Mouse (Mus musculus): ENCODE results near the gene Sh3pxd2a.
A peak's percentile ranks its signal among the peaks of the same experiment; 100 is the strongest.

Sh3pxd2a gene

DNA sequence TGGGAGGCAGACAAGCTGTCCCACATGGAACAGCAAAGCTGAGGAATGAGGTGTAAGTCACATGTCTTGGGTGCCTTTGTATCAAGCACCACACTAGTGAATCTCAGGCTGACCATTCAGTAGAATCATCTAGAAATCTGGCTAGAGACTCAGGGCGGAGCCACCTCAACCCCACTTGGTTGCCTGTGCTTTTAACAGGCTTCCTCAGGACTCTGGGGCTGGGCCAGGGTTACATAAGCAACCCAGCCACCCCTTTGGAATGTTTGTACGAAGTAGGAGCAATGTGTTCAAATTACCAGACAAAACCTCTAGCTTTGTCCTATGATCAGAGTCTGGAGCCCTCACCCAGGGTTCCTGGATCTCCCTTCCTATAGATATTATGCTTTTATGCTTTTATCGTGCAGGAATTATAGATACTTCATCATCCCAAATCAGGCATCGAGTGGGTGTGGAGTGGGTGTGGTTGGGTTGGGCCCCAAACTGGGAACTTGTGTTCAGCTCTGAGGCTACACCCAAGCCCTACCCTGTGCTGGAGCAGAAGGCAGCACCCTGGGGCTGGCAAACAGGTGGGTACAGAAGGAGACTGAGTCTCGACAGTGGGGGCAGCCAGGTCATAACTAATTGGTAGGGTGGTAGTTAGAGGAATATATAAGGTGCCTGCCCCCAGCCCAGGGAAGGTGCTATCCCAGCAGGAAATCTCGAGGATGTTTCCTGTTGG is 118.2 kb downstream of the Sh3pxd2a start:
- Histone ChIP-seq H3K9me3 (ENCODE audit: low read length) (no peaks in the 10 kb centered on the region), H3K27me3 (ENCODE audit: insufficient read depth, low read length) (peaks cover 36% of the 10 kb centered on the region), H3K4me3 (replicated peaks; ENCODE audit: low read length) (no peak overlapping the region), H3K4me1 (replicated peaks; ENCODE audit: low read depth, low read length) (peaks cover 84% of the 10 kb centered on the region), H3K36me3 (ENCODE audit: insufficient read depth, low read length) (no peaks in the 10 kb centered on the region)
- TF ChIP-seq CTCF (conservative IDR thresholded peaks at IDR 0.05; ENCODE audit: low read length) (no peak), NANOG (IDR thresholded peaks at IDR 0.05; ENCODE audit: borderline replicate concordance, low read length) (no peak), POU5F1 (IDR thresholded peaks at IDR 0.05; ENCODE audit: borderline replicate concordance, low read length) (no peak)

DNA sequence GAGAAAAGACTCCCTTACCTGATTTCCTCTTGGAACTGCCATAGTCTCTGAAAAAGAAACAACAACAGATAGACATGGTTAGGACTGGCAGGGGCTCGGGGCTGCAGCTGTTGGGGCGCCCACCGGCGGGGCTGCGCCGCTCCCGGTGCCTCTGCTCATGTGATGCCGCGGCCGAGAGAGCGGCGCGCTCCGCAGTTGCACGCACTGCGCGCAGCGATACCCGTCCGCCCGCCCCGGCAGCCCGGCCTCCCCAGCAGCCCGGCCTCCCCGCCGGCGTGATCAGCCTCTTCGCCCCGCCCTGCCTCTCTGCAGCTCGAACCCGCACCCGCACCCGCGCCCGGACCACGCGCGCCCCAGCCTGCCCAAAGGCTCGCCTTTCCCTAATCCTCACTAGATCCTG is 120.8 kb downstream of the Sh3pxd2a start:
- Histone ChIP-seq H3K9me3 (ENCODE audit: low read length) (no peaks in the 10 kb centered on the region), H3K4me1 (replicated peaks; ENCODE audit: low read depth, low read length) (peaks cover 84% of the 10 kb centered on the region), H3K36me3 (ENCODE audit: insufficient read depth, low read length) (no peaks in the 10 kb centered on the region), H3K27me3 (ENCODE audit: insufficient read depth, low read length) (peaks cover 52% of the 10 kb centered on the region), H3K4me3 (replicated peaks; ENCODE audit: low read length) (peak overlapping the region; percentile 76)
- TF ChIP-seq POU5F1 (IDR thresholded peaks at IDR 0.05; ENCODE audit: borderline replicate concordance, low read length) (no peak), NANOG (IDR thresholded peaks at IDR 0.05; ENCODE audit: borderline replicate concordance, low read length) (no peak), CTCF (conservative IDR thresholded peaks at IDR 0.05; ENCODE audit: low read length) (no peak)

DNA sequence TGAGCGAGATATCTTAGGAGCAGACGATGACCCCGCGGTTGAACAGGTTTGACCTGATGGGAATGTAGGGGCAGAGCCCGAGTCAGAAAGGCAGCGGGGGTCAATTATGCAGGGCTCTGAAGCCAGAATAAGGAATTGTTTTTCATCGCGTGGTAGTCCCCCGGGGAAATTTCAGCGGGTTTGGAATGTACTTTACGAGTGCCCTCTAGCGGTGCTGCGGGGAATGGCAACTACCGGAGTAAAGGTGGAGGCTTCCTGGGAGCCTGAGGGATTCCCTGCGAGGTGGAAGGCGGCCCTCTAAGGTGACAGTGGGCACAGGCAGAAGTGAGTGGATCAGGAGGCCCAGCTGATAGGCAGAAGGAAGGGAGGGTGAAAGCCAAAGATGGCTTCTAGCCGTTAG is 125.0 kb downstream of the Sh3pxd2a start:
- Histone ChIP-seq H3K36me3 (ENCODE audit: insufficient read depth, low read length) (no peaks in the 10 kb centered on the region), H3K4me1 (replicated peaks; ENCODE audit: low read depth, low read length) (peaks cover 77% of the 10 kb centered on the region), H3K9me3 (ENCODE audit: low read length) (no peaks in the 10 kb centered on the region), H3K27me3 (ENCODE audit: insufficient read depth, low read length) (peaks cover 50% of the 10 kb centered on the region), H3K4me3 (replicated peaks; ENCODE audit: low read length) (peak overlapping the region; percentile 57)
- no peak for TF ChIP-seq NANOG (IDR thresholded peaks at IDR 0.05; ENCODE audit: borderline replicate concordance, low read length)
- TF ChIP-seq CTCF (conservative IDR thresholded peaks at IDR 0.05; ENCODE audit: low read length) = peak; percentile 99

DNA sequence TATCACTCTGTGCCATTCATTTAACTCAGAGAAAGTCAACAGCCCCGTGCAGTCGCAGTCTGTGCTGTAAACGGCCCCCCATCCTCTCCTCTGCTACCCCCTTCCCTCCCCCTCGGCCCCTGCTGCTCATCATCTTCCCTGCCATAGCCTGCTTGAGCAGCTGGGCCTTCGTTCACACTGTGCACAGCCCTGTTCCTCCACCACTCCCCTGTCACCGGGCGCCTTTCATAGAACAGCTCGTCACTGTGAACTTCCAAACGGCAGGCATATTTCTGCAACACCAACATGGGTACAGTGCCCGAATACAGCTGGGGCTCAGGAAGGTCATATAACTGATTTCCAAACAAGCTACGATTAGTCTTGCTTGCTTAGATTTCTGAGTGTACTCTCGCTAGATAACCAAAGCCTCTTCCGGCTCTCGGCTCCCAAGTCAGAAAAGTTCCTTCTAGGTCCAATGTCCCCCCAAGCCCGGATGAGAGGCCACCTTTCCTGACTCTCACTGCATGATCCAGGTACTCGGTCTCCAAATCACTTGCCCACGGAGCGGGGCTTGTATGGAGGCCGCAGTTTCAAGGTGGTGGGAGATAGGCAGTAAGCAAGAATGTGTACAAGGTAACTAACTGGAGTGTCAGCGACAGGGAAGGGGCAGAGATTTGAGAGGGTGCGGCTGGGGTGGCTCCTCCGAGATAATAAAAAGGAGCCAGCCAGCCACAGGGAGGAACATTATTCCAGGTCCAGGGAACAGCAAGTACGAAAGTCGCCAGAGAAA is 125.6 kb downstream of the Sh3pxd2a start:
- Histone ChIP-seq H3K27me3 (ENCODE audit: insufficient read depth, low read length) (peaks cover 44% of the 10 kb centered on the region), H3K4me1 (replicated peaks; ENCODE audit: low read depth, low read length) (peaks cover 77% of the 10 kb centered on the region), H3K36me3 (ENCODE audit: insufficient read depth, low read length) (no peaks in the 10 kb centered on the region), H3K4me3 (replicated peaks; ENCODE audit: low read length) (peak overlapping the region; percentile 57), H3K9me3 (ENCODE audit: low read length) (no peaks in the 10 kb centered on the region)
- no peak for TF ChIP-seq POU5F1 (IDR thresholded peaks at IDR 0.05; ENCODE audit: borderline replicate concordance, low read length)
- TF ChIP-seq CTCF (conservative IDR thresholded peaks at IDR 0.05; ENCODE audit: low read length) = no peak
- TF ChIP-seq NANOG (IDR thresholded peaks at IDR 0.05; ENCODE audit: borderline replicate concordance, low read length) = no peak

DNA sequence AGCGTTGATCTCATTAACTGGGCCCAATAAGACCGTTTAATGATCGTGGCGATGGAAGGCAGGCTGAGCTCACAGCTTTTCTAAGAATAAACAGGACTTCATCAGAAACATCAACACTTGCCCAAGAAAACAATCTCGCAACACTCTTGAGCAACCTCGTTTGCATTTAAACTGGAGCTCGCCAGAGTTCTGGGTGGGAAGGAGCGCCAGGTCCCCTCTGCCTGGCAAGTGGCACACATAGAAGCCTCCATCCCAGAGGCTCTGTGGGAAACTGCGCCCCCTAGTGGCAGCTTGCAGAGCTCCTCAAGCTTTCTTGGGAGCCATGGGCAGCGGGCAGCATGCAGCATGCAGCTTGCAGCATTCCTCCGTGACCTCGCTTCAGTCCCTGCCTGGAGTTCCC is 126.5 kb downstream of the Sh3pxd2a start:
- H3K27me3 ChIP-seq (ENCODE audit: insufficient read depth, low read length) = peaks cover 38% of the 10 kb centered on the region
- H3K4me1 ChIP-seq (replicated peaks; ENCODE audit: low read depth, low read length) = peaks cover 81% of the 10 kb centered on the region
- H3K9me3 ChIP-seq (ENCODE audit: low read length) = no peaks in the 10 kb centered on the region
- H3K4me3 ChIP-seq (replicated peaks; ENCODE audit: low read length) = peak overlapping the region; percentile 57
- H3K36me3 ChIP-seq (ENCODE audit: insufficient read depth, low read length) = no peaks in the 10 kb centered on the region
- TF ChIP-seq NANOG (IDR thresholded peaks at IDR 0.05; ENCODE audit: borderline replicate concordance, low read length) (no peak), CTCF (conservative IDR thresholded peaks at IDR 0.05; ENCODE audit: low read length) (peak; percentile 91), POU5F1 (IDR thresholded peaks at IDR 0.05; ENCODE audit: borderline replicate concordance, low read length) (no peak)

DNA sequence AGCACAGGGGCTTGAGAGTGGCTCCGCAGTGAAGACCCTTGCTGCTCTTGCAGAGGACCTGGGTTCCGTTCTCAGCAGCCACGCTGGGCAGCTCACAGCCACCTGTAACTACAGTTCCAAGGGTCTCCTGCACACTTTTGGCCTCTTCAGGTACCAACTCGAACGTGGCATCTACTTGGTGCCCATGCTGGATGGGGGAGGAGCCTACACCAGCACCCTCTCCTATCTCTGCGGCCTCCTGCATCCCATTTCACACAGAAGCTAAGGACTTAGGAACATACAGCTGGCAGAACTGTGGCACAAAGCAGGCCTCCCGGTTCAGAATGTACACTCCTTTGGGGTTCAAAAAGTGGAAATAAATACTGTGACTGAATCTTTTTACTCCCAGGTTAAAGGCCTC is 127.0 kb downstream of the Sh3pxd2a start:
- peaks cover 81% of the 10 kb centered on the region for H3K4me1 ChIP-seq (replicated peaks; ENCODE audit: low read depth, low read length)
- no peaks in the 10 kb centered on the region for H3K36me3 ChIP-seq (ENCODE audit: insufficient read depth, low read length)
- TF ChIP-seq NANOG (IDR thresholded peaks at IDR 0.05; ENCODE audit: borderline replicate concordance, low read length) (no peak), CTCF (conservative IDR thresholded peaks at IDR 0.05; ENCODE audit: low read length) (no peak), POU5F1 (IDR thresholded peaks at IDR 0.05; ENCODE audit: borderline replicate concordance, low read length) (no peak)
- peaks cover 32% of the 10 kb centered on the region for H3K27me3 ChIP-seq (ENCODE audit: insufficient read depth, low read length)
- no peak overlapping the region for H3K4me3 ChIP-seq (replicated peaks; ENCODE audit: low read length)
- H3K9me3 ChIP-seq (ENCODE audit: low read length) = no peaks in the 10 kb centered on the region

DNA sequence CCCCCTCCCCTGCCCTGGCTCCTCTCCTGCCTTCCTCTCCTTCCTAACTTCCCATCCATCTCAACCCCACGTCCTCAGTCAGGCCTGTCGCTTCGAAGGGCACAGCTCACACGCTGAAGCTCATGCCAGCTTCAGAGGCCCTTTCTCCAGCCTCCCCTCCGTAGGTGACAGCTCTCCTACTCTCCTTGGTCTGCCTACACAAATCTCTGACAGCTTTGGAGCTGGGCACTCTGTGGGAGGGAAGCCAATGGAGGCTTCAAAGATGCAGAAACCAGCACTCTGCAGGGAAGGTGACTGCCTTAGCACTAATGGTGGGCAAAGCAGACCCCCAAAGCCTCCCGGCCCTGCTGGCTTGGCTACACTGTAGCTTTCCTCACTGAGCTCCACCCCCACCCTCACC is 128.9 kb downstream of the Sh3pxd2a start:
- no peaks in the 10 kb centered on the region for H3K9me3 ChIP-seq (ENCODE audit: low read length)
- peaks cover 91% of the 10 kb centered on the region for H3K4me1 ChIP-seq (replicated peaks; ENCODE audit: low read depth, low read length)
- TF ChIP-seq POU5F1 (IDR thresholded peaks at IDR 0.05; ENCODE audit: borderline replicate concordance, low read length) (no peak), CTCF (conservative IDR thresholded peaks at IDR 0.05; ENCODE audit: low read length) (no peak), NANOG (IDR thresholded peaks at IDR 0.05; ENCODE audit: borderline replicate concordance, low read length) (no peak)
- H3K27me3 ChIP-seq (ENCODE audit: insufficient read depth, low read length) = peaks cover 19% of the 10 kb centered on the region
- H3K36me3 ChIP-seq (ENCODE audit: insufficient read depth, low read length) = no peaks in the 10 kb centered on the region
- H3K4me3 ChIP-seq (replicated peaks; ENCODE audit: low read length) = no peak overlapping the region

DNA sequence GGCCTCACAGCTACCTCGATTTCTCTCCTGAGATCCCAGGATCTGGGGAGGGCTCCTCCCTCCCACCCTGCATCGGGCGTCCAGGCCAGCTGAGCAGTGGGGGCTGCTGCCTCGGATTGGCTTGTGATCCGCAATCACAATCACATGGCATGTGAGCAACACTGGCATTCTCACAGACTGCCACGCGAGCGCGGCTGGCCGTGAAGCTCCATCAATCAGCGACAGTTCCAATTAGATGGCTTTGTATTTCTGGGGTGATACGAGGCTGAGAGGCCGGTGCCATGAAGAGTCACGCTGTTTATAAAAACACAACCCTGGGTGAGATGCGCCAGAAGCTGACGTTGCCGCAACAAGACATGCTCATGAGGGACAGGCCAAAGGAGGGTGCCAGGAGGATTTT is 129.5 kb downstream of the Sh3pxd2a start:
- Histone ChIP-seq H3K9me3 (ENCODE audit: low read length) (no peaks in the 10 kb centered on the region), H3K4me1 (replicated peaks; ENCODE audit: low read depth, low read length) (peaks cover 91% of the 10 kb centered on the region), H3K4me3 (replicated peaks; ENCODE audit: low read length) (peak overlapping the region; percentile 35; the same call in 1 of the 2 replicates), H3K27me3 (ENCODE audit: insufficient read depth, low read length) (peaks cover 14% of the 10 kb centered on the region), H3K36me3 (ENCODE audit: insufficient read depth, low read length) (no peaks in the 10 kb centered on the region)
- TF ChIP-seq NANOG (IDR thresholded peaks at IDR 0.05; ENCODE audit: borderline replicate concordance, low read length) (no peak), CTCF (conservative IDR thresholded peaks at IDR 0.05; ENCODE audit: low read length) (no peak), POU5F1 (IDR thresholded peaks at IDR 0.05; ENCODE audit: borderline replicate concordance, low read length) (no peak)
